Mouse (Mus musculus) hindlimb bud, embryonic 11.5 days (tissue): ENCODE measurements around the gene Hist1h2bh.
A peak's percentile ranks its signal among the peaks of the same experiment; 100 is the strongest.

Experiments used
- DNase-seq: peaks from one replicate; pipeline ENCODE4 v3.0.0-alpha.2; 2012; ENCODE audit warnings: low read depth, low spot score; ENCODE audit errors: extremely low spot score

The Hist1h2bh gene

GRCm38 (mm10) chr13:23532262-23533075 is 10.7 kb downstream of the Hist1h2bh start:
- no peak for DNase-seq

GRCm38 (mm10) chr13:23530901-23531875 is 12.0 kb downstream of the Hist1h2bh start, which contains the start of gene Hist1h4h:
Hist1h4h (plus strand) TSS chr13:23531050.
- DNase-seq: peak; percentile 98

- no peak for DNase-seq
Measured at GRCm38 (mm10) chr13:23530181-23530900, 12.9 kb downstream of the Hist1h2bh start.

GRCm38 (mm10) chr13:23529480-23530165 is 13.6 kb downstream of the Hist1h2bh start:
- DNase-seq: no peak

- no peak for DNase-seq
Measured at GRCm38 (mm10) chr13:23529005-23529404, 14.2 kb downstream of the Hist1h2bh start.

GRCm38 (mm10) chr13:23526312-23526711 is 16.9 kb downstream of the Hist1h2bh start:
- no peak for DNase-seq

- no peak for DNase-seq
Measured at GRCm38 (mm10) chr13:23525901-23526300, 17.3 kb downstream of the Hist1h2bh start.

GRCm38 (mm10) chr13:23524654-23525053 is 18.5 kb downstream of the Hist1h2bh start:
- DNase-seq: no peak

GRCm38 (mm10) chr13:23523976-23524375 is 19.2 kb downstream of the Hist1h2bh start:
- DNase-seq: no peak

GRCm38 (mm10) chr13:23521703-23522102 is 21.5 kb downstream of the Hist1h2bh start:
- DNase-seq: no peak

- no peak for DNase-seq
Measured at GRCm38 (mm10) chr13:23519416-23519815, 23.8 kb downstream of the Hist1h2bh start.

GRCm38 (mm10) chr13:23518885-23519284 is 24.3 kb downstream of the Hist1h2bh start:
- no peak for DNase-seq

GRCm38 (mm10) chr13:23518295-23518603 is 24.9 kb downstream of the Hist1h2bh start:
- DNase-seq: no peak

- peak; percentile 96 for DNase-seq
Measured at GRCm38 (mm10) chr13:23517603-23518294, 25.4 kb downstream of the Hist1h2bh start.

GRCm38 (mm10) chr13:23516822-23517602 is 26.2 kb downstream of the Hist1h2bh start:
- DNase-seq: peak; percentile 83

- DNase-seq: no peak
Measured at GRCm38 (mm10) chr13:23515826-23516620, 27.2 kb downstream of the Hist1h2bh start.

GRCm38 (mm10) chr13:23515281-23515680 is 27.9 kb downstream of the Hist1h2bh start:
- DNase-seq: no peak

- no peak for DNase-seq
Measured at GRCm38 (mm10) chr13:23513517-23513916, 29.7 kb downstream of the Hist1h2bh start.
